Mouse (Mus musculus) adrenal gland, postnatal 4 days (tissue): ENCODE data around the gene Nes. TPM values are rescaled to one million over a fixed set of nuclear protein-coding genes. Genes with fewer than 3 reads are reported as not detected.

Experiments used
- DNase-seq, 2 experiments: peaks; one replicate each; pipeline ENCODE4 v3.0.0; 2021 to 2022; ENCODE audit warnings: low spot score in 2 of 2, mixed read lengths in 2 of 2
- long read RNA-seq, 2 experiments: library from polyadenylated mRNA; stranded (forward); transcript quantifications; one replicate each; pipeline ENCODE4 v2.0.0; 2021
- total RNA-seq, 2 experiments: library from RNA; stranded (reverse); gene quantifications; 2 replicates each; pipeline ENCODE4 v1.2.3; 2021

Gene Nes
- total RNA-seq = 10 to 100 TPM; 16.2 to 24.3 TPM
- long read RNA-seq, experiment 1, full-length matches to known transcripts = 1 of 7 reads
- long read RNA-seq, experiment 1, partial matches to known transcripts = 6 of 7 reads
- long read RNA-seq, experiment 1, other reads (novel, unspliced or antisense) = 0 of 7 reads
- long read RNA-seq, experiment 2, full-length matches to known transcripts = 3 of 18 reads
- long read RNA-seq, experiment 2, partial matches to known transcripts = 15 of 18 reads
- long read RNA-seq, experiment 2, other reads (novel, unspliced or antisense) = 0 of 18 reads

DNA sequence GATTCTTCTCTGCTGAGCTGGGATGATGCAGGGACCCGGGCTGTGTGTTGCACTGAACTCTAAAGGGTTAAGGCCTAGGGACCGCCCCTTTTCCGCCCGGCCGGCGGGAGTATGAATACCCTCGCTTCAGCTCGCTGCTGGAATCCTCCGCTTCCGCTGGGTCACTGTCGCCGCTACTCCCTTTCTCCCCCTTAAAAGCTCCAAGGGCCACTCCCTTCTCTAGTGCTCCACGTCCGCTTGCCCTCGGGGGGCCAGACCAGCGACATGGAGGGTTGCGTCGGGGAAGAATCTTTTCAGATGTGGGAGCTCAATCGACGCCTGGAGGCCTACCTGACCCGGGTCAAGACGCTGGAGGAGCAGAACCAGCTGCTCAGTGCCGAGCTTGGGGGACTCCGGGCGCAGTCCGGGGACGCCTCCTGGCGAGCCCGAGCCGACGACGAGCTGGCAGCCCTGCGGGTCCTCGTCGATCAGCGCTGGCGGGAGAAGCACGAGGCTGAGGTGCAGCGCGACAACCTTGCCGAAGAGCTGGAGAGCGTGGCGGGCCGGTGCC, at the start of gene Nes:
Gene Nes, plus strand, starts transcription at position 140 of the 550 bp plus-strand sequence.
- no peak for DNase-seq

DNA sequence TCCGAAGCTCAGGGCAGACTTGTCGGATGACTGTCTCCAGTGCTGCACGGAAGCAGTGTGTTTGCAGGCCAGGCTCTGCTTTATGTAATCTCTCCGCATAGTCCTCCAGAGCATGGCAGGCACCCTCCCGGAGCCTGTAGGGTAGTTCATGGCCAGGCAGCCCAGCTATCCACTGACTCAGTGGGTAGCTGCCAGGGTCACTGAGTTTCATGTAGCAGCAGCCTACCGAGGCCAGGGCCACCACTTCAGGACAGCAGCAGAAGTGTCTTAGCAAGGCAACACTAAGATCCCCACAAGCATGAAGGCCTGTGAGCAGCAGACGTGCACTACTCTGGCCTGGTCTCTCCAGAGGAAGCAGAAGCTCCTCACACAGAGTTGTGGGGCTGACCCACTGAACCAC, 45.9 kb upstream of the Nes start:
- DNase-seq = no peak

DNA sequence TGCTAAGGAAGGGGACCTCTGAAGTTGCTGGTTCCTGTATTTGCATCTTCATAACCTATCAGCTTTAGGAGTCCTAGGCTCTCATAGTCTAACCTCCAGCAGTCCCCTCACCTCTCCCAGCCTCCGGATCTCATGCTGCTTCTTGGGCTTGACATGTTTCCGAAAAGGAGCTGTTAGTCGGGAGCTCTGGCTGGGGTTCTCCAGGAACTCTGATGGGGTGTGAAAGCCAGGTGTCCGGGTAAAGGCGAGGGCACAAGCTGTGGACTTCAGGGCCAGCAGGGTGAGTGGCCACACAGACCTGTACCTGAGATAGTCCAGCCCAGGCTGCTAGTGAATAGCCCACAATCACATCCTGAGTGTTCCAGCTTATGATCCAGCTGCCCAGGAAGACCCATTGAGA, 43.4 kb upstream of the Nes start:
- no peak for DNase-seq

DNA sequence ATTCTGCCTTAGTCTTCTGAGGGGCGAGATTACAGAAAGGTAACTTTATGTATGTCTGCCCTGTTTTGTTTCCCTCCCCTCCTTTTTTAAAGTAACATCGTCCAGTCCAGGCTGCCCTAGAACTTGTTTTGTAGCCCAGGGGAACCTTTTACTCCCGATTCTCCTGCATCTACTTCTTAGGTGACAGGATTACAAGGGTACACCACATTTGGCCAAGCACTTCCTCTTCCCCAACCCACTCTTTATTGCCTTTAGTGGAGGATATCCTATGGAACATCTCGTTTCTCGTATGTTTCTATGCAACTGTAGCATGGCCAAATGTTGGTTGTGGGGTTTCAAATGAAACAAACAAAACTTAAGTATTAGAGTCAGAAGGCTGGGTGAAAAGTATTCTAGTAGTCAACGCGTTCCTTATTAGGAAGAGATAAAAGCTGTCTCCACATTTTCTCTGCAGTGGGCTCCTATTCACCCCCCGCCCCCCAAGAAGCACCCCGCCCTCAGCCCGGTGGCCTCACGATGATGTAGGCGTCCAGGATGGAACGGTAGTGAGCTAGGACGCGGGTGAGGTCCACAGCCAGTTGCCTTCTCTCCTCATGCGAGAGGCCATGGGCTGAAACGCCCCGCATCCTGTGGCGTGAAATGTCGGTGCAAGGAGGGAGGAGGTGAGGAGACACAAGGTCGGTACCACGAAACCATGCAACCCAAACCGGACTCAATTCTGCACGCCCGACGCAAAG, 41.4 kb upstream of the Nes start:
- DNase-seq = no peak

DNA sequence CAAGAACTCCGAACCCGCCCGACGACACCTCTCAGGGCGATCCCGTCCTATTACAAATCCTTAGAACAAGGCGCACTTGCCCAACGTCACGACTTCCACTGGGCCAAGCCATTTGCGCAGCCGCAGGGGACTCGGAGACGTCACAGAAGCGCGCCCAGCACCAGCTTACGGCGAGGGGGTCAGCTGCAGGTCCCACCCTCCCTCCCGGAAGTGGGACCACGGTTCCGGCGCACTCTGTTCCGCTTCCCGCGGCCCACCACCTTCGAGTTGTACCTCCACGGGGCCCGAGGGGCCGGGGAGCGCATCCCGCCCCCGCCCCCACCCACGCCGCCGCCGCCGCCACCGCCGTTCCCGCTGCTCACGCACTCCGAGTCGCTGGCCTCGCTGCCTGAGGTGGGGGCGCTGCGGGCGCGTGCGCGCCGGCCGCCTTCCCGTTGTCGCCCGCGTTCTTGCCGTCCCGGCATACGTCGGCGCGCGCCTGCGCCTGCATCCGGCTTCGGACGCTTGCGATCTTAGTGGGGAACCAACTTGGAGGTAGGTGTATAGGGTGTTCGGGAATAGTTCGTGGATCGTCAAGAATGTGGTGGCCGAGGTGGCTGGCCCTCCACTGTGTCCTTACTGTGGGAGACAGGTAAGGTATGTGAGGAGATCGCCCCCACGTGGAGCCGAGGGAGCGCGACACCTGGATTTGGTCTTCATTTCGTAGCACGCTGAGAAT, 40.6 kb upstream of the Nes start, which contains the start of the genes Isg20l2 and Rrnad1:
Gene Isg20l2, plus strand, starts transcription at position 237 of the 718 bp plus-strand sequence.
Gene Rrnad1, minus strand, starts transcription at position 640 of the 718 bp plus-strand sequence.
- peak; percentile 89 to 92 for DNase-seq

DNA sequence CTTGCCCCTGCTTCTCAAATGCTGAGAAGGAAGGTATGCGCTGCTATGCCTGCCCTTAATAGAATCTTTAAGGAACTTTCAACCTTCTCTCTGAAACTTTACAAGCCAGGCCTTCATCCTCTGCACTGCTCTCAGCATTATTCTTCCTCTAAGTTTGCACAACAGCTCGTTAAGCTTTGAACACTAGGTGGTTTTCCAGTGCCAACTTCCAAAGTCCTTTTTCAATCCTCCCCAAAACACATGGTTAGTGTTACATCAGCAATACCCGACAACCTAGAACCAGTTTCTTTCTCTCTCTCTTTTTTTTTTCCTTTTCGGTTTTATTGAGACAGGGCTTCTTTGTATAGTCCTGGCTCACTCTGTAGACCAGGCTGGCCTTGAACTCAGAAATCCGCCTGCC, 36.9 kb upstream of the Nes start:
- DNase-seq = no peak

DNA sequence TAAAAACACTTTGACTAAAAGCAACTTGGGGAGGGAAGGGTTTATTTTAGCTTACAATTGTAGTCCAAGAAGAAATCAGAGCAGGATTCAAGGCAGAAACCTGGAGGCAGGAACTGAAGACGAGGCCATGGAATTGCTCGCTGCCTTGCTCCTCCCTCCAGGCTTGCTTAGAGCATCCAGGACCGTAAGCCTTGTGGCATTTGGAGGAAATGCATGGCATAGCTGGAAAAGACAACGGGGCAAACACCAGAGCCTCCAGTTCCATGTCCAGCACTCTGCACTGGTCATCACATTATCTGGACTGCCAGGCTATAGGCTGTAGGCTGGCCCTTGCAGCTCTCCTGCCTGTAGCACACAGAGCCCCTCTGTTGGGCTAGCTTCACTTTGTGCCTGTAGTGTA, 36.4 kb upstream of the Nes start:
- no peak for DNase-seq

DNA sequence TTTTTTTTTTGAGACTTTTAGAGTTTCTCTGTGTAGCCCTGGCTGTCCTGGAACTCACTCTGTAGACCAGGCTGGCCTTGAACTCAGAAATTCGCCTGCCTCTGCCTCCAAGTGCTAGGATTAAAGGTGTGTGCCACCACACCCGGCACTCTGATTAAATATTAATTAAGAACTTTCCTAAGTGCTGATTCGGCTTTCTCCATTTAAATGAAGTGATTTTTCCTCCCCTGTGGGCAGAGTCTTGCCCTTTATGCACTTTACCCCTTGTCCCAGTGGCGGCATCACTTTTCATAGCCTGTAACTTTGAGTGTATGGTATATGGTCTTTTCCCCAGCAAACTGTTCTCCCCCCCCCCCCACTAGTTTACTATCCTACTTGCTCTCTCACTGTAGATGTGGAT, 35.7 kb upstream of the Nes start:
- DNase-seq = no peak

DNA sequence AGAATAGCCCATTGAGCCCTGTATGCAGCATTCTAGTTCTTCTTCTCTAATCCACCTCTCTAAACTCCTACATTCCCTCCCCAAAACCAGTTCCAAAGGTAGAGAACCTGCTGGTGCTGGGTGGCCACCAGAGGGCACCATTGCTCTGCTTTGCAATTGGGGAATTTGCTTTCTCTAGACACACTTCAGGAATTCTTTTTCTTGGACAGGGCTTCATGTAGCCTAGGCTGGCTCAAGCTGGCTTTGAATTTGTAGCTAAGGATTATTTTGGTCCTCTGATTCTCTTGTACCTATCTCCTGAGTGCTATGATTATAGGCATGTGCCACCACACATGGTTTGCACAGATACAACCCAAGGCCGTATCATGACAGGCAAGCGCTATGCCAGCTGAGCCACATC, 35.1 kb upstream of the Nes start:
- peak; percentile 50 to 62 for DNase-seq

DNA sequence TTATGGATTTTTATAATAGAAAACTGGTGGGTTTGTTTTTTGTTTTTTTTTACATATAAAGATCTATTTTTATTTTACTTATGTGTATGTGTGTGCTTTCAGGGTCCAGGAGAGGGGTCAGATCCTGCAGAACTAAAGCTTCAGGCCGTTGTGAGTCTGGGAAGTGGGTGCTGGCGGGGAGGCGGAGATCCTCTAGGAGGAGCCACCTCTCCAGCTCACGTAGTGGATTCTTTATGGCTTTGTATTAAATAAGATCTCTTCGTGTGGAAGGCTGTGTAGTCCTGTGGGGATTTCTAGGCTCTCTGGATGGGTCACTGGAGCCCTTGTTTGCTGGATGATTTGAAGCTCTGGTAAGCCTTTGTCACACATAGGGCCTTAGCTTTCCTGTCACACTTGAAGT, 30.3 kb upstream of the Nes start:
- no peak for DNase-seq

DNA sequence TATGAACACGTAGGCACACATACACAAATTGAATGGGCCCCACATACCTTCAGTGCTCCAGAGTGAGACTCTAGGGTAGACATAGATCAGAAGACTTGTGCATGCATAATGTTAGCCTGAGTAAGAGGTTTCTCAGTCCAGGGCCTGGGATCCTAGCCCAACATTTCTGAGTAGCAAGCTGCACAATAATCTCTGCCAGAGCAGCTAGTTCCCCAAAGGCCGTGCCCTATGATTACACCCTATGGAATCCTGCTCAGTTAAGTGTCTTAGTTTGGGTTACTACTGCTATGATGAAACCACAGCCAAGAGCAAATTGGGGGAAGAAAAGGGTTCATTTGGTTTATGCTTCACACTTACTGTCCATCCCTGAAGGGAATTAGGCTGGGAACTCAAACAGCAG, 28.4 kb upstream of the Nes start:
- DNase-seq = no peak

DNA sequence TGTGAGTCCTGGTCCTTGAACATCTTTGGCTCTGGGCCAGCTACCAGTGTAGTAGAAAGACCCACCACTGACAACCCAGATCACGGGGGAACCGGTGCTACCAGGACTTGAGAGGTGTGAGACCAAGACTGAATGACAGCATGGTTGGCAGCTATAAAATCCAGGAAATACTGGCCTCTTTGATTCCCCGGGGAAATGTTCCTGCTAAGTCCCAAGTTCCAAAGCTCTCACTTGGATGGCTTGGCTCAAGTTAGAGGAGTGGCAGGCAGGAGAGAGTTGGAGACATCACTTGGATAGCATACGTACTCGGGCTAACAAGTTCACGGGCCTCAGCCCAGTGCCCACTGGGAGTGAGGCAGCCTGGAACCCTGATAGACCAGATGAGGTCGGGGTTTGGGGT, 27.3 kb upstream of the Nes start:
- DNase-seq = no peak

DNA sequence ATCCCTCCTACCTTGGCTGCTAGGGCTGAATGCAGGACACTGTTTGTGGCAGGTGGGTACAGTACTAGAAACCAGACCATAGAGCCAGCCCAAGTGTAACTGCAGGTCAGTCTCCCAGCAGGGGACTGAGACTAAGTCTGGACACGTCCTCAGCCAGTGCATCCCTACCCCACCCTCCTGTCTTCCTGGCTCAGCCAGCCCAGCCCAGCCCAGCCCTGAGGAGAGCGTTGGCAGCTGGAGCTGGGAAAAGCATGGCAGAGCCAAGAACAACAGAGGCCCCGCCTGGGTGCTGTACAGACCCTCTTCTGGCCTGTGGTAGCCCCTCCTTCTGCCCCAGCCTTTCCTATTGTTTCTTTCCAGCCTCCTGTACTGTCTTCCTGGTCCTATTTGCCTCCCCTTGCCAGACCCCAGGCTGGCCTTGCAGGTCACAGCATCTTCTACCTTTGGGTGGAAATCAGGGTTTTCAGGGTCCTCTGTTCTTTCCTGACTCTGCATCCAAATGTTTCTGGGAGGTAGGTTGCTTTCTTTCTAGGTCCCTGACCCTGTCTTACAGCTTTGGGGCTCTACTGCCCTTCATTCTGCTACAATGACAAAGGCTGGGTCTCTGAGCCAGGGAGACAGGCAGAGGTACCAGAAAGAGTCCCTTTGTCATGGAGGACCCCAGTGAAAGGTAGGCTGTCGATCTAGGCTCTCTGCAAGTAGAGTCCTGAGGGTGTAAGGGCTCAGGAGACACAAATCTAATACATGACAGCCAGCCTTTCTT, 25.9 kb upstream of the Nes start:
- no peak for DNase-seq

DNA sequence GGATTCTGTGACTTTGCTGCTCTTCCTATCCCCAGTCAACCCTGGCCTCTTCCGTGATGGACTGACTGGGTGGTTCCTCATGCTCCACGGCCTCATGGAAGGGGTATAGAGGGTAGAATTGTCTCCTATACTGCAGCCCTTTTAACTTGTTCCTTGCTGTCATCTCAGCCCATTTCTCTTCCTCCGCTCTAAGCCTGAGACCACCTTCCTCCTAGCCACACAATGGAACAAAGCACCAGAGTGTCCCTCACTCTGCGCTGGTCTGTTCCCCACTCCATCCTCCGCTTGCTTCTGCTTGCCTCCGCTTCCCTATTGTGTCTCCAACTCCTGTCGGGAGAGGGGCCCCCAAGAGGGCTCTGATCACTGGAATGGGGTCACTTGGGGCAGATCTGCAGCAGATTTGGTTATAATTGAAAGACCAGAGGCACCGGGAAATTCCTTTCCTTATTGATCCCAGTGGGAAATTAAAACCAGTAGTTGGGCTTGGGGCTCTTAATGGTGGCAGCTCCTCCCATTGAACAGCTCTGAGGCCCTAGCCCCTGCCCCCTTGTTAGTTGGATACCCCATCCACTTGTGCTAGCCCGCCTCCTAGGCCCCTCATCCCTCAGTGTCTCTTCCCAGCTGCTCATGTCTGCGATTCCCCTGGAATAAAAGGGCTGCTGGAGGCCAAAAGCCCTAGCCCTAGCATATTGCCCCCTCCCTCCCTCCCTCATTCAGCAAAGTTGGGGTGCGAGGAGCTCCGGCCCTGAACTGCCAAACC, 24.9 kb upstream of the Nes start:
- no peak for DNase-seq

DNA sequence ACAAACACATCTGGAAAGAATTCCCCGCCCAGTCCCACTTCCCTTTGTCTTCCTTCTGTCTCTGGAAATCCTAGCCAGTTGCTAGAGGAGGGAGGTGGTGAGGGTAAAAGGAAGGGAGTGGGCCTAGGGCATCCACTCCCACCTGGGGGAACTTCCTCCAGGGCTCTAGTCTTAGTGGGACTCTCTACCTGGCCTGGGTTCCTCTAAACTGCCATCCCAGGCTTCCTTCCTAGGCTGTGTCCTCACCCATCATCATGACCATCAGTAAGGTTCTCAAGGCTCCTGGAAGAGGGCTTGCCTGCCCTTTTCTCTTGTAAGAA, 24.4 kb upstream of the Nes start:
- no peak for DNase-seq

DNA sequence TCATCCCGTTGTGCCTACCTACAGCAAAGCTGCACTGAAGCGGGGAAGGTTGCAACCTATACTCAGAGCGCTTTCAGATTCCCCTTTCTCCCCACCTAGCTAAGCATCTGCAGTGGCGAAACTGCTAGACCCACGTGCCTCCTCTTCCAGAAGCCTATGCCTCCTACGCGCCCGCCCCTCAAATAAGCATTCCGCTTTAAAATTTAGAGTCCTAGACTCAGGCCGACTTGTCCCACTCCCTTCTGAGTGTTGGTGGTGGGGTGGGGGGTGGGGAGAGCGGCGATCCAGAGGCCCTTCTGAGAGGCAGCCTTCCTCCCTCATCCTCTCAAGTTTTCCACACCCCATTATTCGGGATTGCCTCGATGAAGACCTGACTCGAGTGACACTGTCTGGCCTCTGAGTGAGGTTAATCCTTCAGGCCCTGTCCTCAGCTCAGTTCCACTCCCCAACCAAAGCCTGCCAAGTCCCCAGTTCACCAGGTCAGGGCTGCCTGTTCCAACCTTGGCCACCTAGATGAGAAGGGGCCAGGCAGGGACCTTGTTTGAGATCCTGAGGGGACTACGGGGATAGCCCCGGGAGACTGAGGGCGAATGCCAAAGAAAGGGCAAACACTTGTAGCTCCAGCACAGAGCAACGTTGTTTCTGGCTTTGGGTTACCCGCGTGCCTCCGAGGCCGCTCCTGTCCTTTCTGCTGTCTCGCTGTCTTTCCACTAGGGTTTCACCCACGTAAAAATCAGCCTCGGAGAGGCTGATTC, 23.6 kb upstream of the Nes start:
- no peak for DNase-seq

DNA sequence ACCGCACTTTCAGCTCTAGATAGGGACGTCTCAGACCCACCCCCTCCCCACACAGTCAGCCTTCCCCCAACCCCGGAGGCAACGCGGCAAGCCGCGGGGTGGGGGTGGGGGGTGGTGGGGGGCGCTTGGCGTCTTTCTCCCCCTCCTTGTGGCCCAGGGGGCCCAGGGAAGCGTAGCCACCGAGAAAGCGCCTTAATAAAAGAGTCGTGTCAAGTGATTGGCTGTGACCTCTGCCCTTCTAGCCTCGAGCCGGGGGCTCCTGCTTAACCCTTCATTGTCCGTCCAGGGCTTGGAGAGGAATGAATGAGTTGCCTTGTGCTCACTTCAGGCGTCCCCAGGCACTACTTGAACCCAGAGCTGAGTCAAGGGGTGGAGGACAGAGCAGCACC, 23.1 kb upstream of the Nes start:
- DNase-seq = no peak

DNA sequence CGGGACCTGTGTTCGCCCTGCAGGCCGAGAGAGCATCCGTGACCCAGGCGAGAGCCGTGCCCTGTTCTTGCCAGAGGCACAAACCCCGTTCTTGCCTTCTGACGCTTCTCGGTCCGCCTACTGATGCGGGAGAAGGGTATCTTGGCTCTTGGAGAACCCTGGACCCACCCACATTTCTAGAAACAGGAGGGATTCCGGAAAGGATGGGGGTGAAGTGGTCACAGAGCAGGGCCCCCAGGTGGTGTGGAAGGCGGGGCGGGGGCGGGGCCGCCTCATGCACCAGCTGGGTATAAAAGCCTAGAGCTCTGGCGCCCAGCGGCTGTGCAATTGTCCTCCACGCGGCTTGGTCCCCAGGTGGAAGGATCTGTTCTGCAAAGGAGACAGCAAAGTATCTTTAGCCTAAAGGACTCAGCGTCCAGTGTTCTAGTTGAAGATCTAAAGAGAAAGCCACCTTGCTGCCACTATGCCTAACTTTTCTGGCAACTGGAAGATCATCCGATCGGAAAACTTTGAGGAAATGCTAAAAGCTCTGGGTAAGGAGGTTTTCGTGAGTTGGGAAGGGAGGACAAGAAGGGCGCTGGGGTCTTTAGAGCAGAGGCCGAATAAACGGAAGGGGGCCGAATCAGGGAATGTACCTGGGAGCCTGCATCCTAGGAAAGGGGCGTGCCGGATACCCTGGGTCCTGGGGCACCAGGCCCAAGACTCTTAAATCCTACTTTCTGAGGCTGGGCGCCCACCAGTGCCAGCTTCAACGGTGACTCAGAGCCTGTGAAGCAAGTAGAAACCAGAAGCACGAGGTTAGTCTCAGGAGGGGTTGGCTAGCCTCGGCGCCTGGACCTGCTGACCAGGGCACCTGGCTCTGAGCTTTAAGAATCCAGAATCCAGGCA, 22.3 kb upstream of the Nes start, which contains the start of gene Crabp2:
Gene Crabp2, plus strand, starts transcription at position 289 of the 888 bp plus-strand sequence.
- no peak for DNase-seq
